Mouse (Mus musculus) adrenal gland, adult 18-20 months (tissue): ENCODE measurements at regions not wholly inside any gene's neighbourhood (a gene's known extent, or its start where the extent isn't known, plus 50 kb on each side); places are given as distances from the start of the nearest gene placed in this dataset.
"Not testable (repeated sequence)": the region's sequence is repeated elsewhere in the genome, so short reads cannot be mapped to it uniquely, and the experiment has no call there.

Experiments used
- DNase-seq, 2 experiments: peaks; one replicate each; pipeline ENCODE4 v3.0.0; 2021 to 2022; ENCODE audit warnings: low spot score in 2 of 2

DNA sequence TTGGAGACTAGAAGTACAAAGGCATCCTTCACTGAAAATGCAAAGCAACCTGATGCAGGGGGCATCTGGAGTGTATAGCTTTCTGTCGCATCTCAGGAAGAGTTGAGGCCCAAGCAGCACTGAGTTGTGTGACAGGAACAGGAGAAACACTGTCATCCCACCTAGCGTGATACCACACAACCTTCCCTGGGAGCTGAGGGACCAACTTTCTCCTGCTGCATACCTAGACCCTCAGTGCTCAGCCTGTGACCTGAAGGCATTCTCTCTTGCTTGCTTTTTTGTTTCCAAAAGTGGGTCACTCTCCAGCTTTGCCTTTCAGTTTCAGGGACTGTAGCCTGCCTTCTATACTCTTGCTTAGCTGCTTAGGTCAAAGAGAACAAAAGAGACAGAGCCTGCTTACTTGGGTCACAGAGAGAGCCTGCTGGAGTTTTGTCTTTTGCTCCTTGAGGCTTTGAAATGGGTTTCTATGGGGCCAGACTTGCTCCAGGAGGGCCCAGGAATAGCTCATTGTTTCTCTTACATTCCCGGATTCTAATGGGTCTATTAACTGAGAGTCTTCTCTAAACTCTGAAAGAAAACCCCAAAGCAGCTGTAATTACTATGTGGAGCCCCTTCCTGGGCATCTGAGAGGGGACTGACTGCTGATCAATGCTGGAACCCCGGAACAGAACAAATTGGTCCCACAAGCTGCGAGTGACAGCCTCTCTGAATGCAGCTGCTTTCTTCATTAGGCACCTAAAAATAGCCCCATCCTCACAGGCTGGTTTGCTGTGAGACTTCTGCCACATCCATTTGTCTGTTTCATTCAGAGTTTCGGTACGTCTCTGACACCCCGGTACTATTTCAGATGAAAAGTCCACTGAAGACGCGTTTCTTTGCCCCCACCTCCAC lies 73.9 kb upstream of the Atxn1 start:
- no peak for DNase-seq

- DNase-seq, result peak in 1 of 2 experiments; percentile 27
These were observed 67.5 kb upstream of the Atxn1 start for GRCm38 (mm10) chr13:46032281-46032680.

DNA sequence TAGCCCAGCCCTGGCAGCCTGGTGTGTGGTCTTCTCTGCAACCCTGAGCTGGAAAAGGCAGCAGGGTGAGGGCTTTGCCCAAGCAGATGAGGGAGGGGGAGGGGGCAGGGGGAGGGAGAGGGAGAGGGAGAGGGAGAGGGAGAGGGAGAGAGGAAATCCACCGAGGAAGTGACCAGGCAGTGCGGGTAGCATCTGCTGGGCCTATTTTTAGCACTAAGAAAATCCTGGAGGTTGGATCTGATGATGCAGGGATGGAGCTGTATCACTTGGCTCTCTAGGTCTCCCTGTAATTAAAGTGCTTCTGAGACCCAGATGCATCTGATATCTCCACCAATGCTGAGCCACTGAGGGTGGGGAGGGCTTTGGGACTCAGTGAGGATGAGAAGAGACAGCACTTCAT lies 61.2 kb upstream of the Atxn1 start:
- DNase-seq, result no peak

DNA sequence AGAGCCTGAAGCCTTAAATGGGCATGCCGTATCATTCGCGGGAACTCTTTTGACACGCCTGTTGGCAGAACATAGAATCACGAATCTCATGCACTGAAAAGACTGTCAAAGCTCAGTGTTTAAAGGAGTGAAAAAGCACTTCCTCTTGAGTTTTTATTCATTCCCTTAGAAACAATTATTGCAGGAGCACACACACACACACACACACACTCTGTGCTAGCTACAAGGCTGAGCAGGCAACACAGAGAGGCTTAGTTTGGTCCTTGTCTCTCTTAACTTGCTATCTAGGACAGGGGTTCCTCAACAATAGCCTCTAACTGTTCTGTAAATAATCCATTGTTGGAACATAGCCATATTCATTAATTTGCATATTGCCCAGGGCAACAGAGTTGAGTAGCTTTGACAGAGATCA lies 58.8 kb upstream of the Atxn1 start:
- DNase-seq, result no peak

DNA sequence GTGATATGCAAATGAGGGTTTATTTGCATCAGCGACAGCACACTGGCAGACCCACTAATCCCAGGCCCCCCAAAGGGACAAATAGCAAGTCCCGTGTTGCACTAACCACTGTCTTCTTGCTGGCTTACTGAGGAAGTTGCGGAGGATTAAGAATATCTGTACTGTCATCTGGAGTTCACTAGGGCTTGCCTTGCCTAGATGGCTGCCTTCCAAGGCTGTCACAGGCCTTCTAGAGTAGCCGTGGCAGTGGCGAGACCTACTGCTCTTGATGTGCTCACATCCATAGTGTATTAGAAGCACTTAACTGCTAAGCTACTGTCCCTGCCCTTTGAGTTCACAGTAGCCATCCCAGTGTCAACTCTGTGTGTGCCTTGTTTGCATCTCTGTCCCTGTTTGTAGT lies 58.4 kb upstream of the Atxn1 start:
- no peak for DNase-seq

DNA sequence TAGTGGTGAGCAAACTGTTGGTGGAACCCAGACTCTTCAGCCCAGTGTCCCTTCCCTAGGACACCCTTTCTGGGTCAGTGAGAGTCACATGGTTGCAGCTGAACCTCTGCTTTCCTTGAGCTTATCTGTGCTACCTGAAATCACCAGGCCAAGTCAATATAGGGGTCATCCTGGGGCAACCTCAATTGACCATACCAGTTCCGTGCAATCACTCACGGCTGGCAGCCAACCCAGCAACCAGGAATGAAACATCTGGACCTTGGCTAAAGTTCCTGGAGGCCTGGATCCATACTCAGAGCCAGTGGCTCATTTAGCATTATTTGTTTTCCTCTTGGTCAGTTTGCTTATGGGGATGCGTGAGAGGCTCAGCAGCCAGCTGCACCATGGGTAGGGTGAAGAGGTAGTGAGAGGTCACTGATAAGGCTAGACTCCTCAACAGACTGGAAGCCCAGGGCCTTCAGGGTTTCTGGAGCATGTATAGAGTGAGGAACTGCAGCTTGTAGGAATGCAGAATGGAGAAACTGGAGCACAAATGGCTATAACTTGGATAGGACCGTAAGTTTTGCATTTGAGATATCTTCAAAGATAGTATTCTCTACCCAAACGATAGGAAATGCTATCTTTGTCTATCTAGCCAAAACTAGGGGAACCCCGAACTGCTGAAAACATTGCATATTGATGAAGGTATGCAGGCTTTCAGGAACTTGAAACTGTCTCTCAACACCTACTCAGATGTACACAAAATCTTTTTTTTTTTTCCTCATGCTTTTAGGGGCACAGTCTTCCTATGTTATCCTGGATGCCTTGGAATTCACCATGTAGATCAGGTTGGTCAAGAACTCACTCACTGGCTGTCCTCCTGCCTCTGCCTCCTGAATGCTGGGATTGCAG lies 56.4 kb upstream of the Atxn1 start:
- DNase-seq, result no peak

- no peak for DNase-seq
These were observed 54.8 kb upstream of the Atxn1 start for GRCm38 (mm10) chr13:46019431-46020166.

DNA sequence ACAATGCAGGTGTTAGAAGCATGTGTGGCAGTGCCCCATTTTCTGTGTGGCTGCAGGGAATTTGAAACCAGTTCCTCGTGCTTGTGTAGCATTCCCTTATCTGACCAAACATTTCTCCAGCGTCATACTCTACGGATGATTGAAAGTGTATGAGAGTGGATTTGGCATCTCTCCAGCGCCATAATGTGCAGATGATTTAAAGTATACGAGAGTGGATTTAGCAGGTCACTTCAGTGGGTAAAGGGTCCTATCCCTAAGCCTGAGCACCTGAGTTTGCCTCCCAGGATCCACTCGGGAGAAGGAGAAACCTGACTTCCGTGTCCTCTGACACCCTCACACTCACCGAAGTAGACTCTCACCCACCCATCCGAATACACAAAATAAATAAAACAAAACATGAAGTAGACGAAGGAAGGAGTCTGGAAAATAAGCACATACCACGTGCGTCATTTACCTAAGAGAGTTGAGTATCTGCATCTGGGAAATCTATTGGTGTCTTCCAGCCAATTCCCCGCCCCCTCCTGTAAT lies 54.2 kb upstream of the Atxn1 start:
- no peak for DNase-seq

DNA sequence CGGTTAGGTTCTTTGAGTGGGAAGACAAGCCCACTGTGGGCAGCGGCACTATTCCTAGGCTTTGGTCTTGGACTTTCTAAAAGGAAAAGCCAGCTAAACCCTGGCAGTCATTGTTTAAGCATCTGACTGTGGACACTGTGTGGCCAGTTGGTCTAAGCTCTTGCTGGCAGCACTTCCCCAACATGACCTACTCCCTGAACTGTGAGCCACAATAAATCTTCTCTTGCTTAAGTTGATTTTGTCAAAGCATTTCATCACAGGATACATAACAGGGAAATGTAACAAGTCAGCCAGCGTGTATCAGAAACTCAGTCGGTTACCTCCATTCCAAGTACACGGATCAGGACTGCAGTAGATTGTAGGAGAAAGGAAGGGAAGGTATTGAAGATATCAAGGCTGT lies 52.9 kb upstream of the Atxn1 start:
- DNase-seq, result no peak

DNA sequence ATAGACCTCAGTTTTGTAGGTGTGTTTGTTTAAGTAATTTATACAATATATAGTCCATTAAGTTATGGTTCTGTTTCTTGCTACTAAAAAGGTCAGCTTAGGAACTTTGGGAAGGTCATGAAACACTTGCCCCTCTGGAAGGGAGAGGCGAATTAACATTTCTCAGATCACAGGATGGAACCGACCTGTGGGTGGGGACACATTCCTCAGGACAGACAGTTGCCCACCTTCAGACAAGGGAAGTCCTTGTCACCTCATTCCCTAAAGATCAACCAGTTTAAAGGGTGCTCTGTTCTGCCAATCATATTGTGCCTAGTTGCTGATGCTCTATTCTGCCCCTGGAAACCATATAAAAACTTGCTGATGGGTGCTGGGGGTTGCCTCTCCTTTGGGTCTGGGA lies 52.2 kb upstream of the Atxn1 start:
- DNase-seq, result not testable (repeated sequence)

- DNase-seq, result no peak
These were observed 50.4 kb upstream of the Atxn1 start for GRCm38 (mm10) chr13:46015231-46015630.

DNA sequence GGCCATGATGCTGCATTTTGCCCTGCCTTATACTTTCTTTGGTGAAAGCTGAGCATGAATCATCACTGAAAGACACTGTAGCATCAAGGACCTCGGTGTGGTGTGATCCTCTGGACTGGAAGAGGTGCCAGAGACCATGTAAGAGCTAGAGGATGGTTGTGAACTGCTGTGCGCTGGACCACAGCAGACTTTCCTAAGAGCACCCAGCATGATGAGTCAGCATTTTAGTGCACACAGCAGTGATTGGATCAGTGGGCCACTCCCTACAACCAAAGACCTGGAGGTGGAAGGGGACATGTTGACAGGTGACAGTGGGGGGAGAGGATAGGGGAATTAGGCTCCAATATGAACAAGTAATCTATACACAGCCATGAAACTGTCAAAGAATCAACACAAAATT lies 49.8 kb upstream of the Atxn1 start:
- no peak for DNase-seq
